Comparison of ENCODE assay signal across 9 mouse cellular contexts in genomic region chr5:105585929-105586328, GRCm38 (mm10).
A peak's percentile ranks its signal among the peaks of the same experiment; 100 is the strongest.
DNase-seq lines count a peak whose midpoint lies in the region; ATAC-seq and TF ChIP-seq lines count a peak whose summit lies in the region.
"Had no signal": no experiment of that assay in that cellular context is flagged by ENCODE, and none has a peak within 500 bp of the region (broad histone marks: within the 10 kb centered on the region; RNA-seq: fewer than 3 reads in every experiment).

No protein-coding gene starts in this region.

- WGBS in heart, embryonic 14.5 days, result 66% methylated on average over 4 of the region's 4 CpGs
- 65% methylated on average over 4 of the region's 4 CpGs for WGBS in intestine, embryonic 15.5 days
- 78% methylated on average over 4 of the region's 4 CpGs for WGBS in stomach, postnatal 0 days

- intact Hi-C loops in heart, postnatal 36 days (cut with DNase I), result loop anchor here (2.0 to 5.0 kb wide), 3 partner anchors 35 to 65 kb away; no protein-coding TSS in a partner anchor

- no peaks in the 10 kb centered on the region for H3K9me3 ChIP-seq in heart, embryonic 14.5 days (ENCODE audit: control insufficient read depth, low read length)
- H3K9me3 ChIP-seq in intestine, embryonic 15.5 days, result no peaks in the 10 kb centered on the region
- H3K9me3 ChIP-seq in stomach, postnatal 0 days (ENCODE audit: control insufficient read depth, low read length), result no peaks in the 10 kb centered on the region
- H3K9me3 ChIP-seq: neural tube, embryonic 12.5 days had no signal

- no peak overlapping the region for H3K9ac ChIP-seq in heart, embryonic 14.5 days (ENCODE audit: low read length)
- H3K9ac ChIP-seq in intestine, embryonic 15.5 days, result no peak overlapping the region
- H3K9ac ChIP-seq in stomach, postnatal 0 days (ENCODE audit: low read length), result no peak overlapping the region
- H3K9ac ChIP-seq: neural tube, embryonic 12.5 days had no signal

- peaks cover 3 to 40% of the 10 kb centered on the region in 2 experiments; a peak in 3 of 4 replicates for H3K4me1 ChIP-seq in heart, embryonic 14.5 days (ENCODE audit: control insufficient read depth in 2 of 2, insufficient read depth in 2 of 2, low read length in 2 of 2)
- peaks cover 5% of the 10 kb centered on the region; the same call in 1 of the 2 replicates for H3K4me1 ChIP-seq in intestine, embryonic 15.5 days (replicated peaks)
- H3K4me1 ChIP-seq in stomach, postnatal 0 days (replicated peaks; ENCODE audit: control insufficient read depth, insufficient read depth), result no peaks in the 10 kb centered on the region
- H3K4me1 ChIP-seq: neural tube, embryonic 12.5 days had no signal

- peaks cover 11% of the 10 kb centered on the region for H3K36me3 ChIP-seq in heart, embryonic 14.5 days (ENCODE audit: control insufficient read depth, insufficient read depth, low read length)
- H3K36me3 ChIP-seq in intestine, embryonic 15.5 days, result no peaks in the 10 kb centered on the region
- H3K36me3 ChIP-seq in stomach, postnatal 0 days (ENCODE audit: control insufficient read depth, insufficient read depth, low read length), result no peaks in the 10 kb centered on the region
- H3K36me3 ChIP-seq: neural tube, embryonic 12.5 days had no signal

- H3K27me3 ChIP-seq in heart, embryonic 14.5 days (ENCODE audit: control insufficient read depth, insufficient read depth, low read length), result no peaks in the 10 kb centered on the region
- H3K27me3 ChIP-seq in intestine, embryonic 15.5 days (replicated peaks), result no peaks in the 10 kb centered on the region
- H3K27me3 ChIP-seq in stomach, postnatal 0 days (ENCODE audit: control insufficient read depth, insufficient read depth, low read length), result no peaks in the 10 kb centered on the region
- H3K27me3 ChIP-seq: neural tube, embryonic 12.5 days had no signal

- no peak overlapping the region for H3K4me2 ChIP-seq in heart, embryonic 14.5 days (ENCODE audit: low read length)
- no peak overlapping the region for H3K4me2 ChIP-seq in intestine, embryonic 15.5 days (replicated peaks)
- H3K4me2 ChIP-seq in stomach, postnatal 0 days (replicated peaks; ENCODE audit: low read depth), result no peak overlapping the region
- H3K4me2 ChIP-seq: neural tube, embryonic 12.5 days had no signal

- DNase-seq in heart, postnatal 36 days, result no peak
- peak; percentile 24 for DNase-seq in retina, postnatal 1 day
- DNase-seq in retina, embryonic 14.5 days (ENCODE audit: low spot score), result no peak
- no peak for DNase-seq in stomach, postnatal 0 days (ENCODE audit: low spot score)
- no peak for DNase-seq in right cerebral cortex, adult 2 months (ENCODE audit: low spot score in 2 of 2)
- DNase-seq in frontal cortex, postnatal 36 days (ENCODE audit: low spot score in 2 of 2), result no peak

- H3K27ac ChIP-seq in heart, embryonic 14.5 days (replicated peaks in 1 of 2; ENCODE audit: control insufficient read depth in 1 of 2, insufficient read depth in 1 of 2, low read depth in 2 of 2, low read length in 2 of 2), result peak overlapping the region; percentile 39 to 78; a peak in 2 of 4 replicates
- peak overlapping the region; percentile 55; the same call in 1 of the 2 replicates for H3K27ac ChIP-seq in intestine, embryonic 15.5 days
- 0 out of 2 replicates have a peak overlapping the region, but pooled peaks have one; percentile 35 for H3K27ac ChIP-seq in stomach, postnatal 0 days (replicated peaks)
- H3K27ac ChIP-seq: neural tube, embryonic 12.5 days had no signal

- TF ChIP-seq CTCF in stomach, postnatal 0 days (IDR thresholded peaks at IDR 0.05; ENCODE audit: low read depth), result no peak

- no peak for TF ChIP-seq EP300 in stomach, postnatal 0 days (optimal IDR thresholded peaks at IDR 0.05)

- no peak overlapping the region for H3K4me3 ChIP-seq in heart, embryonic 14.5 days (ENCODE audit: control insufficient read depth in 1 of 2, insufficient read depth in 1 of 2, low read depth in 1 of 2, low read length in 2 of 2)
- H3K4me3 ChIP-seq in intestine, embryonic 15.5 days (replicated peaks), result no peak overlapping the region
- no peak overlapping the region for H3K4me3 ChIP-seq in stomach, postnatal 0 days (ENCODE audit: low read depth, low read length)
- H3K4me3 ChIP-seq: neural tube, embryonic 12.5 days had no signal

- ATAC-seq in heart, embryonic 14.5 days (ENCODE audit: insufficient number of reproducible peaks, insufficient read depth, low FRiP score, low read depth), result no peak
- ATAC-seq in intestine, embryonic 15.5 days, result no peak
- ATAC-seq in stomach, postnatal 0 days (ENCODE audit: low FRiP score, low TSS enrichment), result no peak
